Mouse (Mus musculus) c-Kit-positive CD71-positive TER-119-negative erythroid progenitor cells, embryonic 14.5 days (primary cell): ENCODE measurements around the gene Myo18a.

Experiments
- DNase-seq: peaks from one replicate; pipeline ENCODE4 v3.0.0-alpha.2; 2013; ENCODE audit warnings: low read depth

Myo18a gene

DNA sequence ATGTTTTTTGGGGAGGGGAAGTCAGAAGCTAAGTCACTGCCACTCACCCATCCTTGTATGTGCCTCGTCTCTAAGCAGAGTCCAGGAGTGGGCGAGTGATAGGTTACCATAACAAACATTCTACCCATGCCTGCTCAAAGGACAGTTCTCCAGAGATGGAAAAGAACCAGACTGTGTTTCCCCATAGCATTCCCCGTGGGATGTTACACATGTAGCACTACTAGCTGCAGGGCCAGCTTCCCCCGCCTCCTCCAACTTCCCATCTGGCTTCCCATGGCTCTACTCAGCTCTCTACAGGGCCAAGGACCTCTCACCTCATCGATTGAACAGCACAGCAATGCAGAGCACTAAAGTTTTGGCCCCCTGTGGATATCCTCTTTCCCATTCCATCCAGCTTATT, 32.2 kb downstream of the Myo18a start:
- DNase-seq = no peak

DNA sequence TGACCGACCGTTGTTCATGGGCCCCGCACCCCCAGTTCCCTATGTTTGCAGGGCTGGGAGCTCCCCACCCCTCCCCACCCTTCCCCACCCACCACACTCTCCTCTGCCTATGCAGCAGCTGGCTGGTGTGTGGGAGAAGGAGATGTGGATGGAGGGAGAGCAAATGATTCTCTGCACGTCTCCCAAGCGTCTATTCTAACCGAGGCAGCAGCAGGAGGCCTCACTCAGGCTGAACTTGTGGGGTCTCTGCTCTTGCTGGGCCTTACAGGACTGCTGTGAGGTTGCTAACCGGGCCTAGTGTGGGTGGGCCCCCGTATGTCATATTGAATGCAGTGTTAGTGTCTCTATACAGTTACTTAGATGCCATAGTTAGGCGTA, 37.4 kb downstream of the Myo18a start:
- no peak for DNase-seq

DNA sequence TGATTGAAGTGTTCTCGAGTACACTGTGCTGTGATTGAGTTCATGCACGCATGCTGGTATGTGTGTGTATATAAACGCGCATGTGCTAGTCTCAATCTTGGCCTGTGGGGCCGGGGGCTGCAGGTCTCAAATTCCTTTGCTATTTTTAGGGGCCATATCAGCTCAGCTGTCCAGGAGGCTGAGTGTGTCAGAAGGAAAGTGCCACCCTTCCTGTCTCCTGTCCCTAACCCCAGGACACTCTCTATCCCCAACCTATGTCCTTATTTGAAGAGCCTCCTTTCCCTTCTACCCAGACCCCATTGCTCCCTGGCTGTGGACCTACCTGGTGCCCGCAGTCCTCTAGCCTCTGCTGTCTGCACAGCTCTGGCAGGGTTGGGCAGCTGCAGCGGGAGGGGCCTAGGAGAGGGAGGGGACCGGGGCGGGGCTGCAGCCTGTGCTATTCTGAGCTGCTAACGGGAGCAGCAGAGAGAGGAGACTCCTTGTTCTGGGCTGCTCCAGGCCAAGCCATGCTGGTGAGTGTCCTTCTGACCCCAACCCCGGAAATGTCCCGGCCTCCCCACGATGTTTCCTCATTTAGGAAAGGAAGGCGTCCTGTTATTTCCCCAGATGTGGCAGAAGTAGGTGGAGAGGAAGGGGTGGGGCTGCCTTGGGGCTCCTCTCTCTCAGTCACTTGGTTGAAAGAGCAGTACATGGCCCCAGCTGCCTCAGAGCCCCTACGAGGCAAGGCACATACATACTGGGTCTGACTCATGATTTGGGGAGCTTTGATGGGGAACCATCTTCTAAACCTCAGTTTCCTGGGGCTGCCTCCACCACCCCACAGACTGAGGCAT, 38.0 kb downstream of the Myo18a start:
- no peak for DNase-seq

DNA sequence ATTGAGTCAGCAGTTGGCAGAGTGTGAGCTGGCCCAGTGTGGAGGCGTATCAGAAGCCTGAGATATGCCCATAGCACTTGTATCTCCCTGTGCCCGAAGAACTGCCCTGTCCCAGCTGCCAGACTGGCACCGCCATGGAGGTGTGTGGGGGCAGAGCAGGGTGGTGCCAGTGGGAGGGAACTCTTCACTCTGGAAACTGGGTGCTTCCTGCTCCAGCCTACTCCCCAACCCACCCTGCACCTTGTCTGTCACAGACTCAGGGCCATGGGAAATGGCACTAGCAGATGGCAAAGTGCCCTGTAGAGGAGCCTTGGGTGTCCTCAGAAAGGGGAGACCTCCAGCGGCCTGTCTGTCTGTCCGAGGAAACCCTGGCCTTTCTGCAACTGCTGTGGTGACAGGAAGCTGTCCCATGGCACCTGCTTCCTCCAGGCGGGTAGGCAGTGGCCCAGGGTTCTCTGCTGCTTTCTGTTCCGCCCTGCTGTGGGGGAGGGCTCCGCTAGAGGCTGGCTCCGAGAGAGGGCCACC, 39.4 kb downstream of the Myo18a start:
- no peak for DNase-seq

DNA sequence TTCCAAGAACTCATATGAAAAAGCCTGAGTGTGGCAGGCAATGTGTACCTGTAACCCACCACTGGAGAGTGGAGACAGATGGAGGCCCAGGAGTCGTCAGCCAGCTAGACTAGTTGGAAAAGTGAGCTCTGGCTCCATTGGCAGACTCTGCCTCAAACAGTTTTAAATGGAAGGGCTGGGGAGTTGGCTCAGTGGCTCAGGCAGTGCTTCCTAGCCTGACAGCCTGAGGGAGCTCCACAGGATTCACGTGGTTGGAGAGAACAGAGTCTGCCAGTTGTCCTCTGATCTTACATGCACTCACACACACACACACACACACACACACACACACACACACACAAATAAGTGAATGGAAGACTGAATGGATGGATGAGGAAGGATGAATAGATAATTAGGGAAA, 43.2 kb downstream of the Myo18a start:
- no peak for DNase-seq

DNA sequence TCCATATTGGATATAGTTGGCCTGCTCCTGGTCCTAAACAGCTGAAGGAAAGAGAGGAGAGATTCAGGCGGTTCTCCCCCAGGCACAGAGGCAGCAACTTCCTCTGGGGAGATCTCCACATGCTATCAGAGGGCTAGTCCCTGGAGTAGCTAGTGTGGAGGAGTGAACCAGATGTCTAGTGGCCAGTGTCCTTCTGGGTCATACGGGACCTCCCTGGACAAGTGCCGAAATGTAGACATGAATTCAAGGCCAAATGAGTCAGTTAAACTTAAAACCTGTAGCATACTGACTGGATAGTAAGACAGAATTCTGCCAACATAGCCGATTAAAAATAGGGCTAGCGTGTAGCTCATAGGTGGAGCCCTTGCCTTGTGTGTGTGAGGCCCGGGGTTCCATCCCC, 43.8 kb downstream of the Myo18a start:
- no peak for DNase-seq

DNA sequence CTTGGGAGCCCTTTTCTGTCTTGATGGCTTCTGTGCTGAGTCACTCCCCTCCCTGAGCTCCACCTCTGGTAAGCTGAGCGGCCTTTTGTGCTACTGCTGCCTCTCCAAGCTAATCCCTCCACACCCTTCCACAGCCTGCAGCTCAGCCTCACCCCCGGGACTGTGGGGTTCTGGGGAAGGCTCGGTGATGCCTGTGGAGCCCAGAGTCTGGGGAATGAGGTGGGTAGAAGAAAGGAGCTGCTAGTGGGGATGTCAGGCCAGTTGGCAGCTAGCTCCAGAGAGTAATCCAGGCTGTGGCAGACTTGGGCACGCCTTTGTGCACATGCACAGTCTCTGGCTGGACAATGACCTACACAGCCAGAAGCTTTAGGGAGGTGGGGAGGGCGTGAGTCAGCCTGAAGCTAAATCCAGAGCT, 45.0 kb downstream of the Myo18a start:
- no peak for DNase-seq

DNA sequence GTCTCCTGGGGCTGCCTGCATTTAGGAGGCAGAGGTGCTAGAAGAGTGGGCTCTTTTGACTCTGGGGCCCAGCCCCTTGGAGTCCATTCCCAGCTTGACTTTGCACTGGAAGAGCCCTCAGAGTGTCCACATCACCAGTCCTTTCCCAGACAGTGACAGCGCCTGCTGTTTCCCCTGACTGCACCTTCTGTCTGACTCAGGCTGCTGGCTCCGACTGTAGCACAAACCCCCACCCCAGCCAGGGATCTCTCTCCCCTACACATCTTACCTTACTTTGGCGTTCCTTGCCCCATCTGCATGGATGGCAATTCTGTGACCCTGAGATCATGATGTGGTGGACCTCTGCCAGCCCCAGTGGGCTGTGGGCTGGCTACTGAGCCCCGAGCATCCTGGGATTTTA, 46.2 kb downstream of the Myo18a start:
- DNase-seq = no peak

DNA sequence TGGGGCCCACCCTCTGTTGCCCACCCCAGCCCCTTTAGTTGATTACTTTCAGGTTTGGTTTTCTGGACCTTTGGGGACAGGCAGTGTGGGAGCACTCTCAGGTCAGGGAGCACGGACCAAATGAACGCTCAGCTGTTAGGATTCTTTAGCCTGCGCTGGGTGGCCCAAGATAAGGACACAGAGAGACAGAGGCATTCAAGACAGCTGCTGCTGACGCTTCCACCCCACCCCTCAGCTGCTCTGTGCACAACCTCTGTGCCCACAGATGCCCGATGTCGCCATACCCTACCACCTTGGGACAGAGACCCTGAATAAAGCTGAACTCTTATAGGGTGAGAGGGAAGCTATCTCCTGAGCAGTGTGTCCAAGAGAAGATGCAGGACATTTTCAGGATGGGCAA, 47.0 kb downstream of the Myo18a start:
- DNase-seq = no peak

DNA sequence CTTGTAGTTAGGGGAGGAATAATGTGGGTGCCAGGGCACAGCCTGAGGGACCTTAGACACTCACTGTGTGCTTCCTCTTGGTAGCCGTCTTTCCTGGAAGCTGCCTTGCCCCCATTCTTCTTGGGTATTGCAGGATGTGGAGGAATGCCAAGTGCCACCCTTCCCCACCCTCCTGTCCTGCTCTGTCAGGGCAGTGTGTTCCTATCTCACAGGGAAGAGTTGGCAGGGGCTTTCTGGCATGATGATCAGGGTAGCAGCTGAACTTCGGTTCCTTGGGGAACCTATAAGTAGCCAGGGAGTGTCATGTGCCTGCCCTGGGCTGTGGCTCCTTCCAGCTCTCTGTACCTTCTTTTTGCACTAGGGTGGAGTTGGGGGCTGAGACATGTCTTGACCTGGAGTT, 50.9 kb downstream of the Myo18a start:
- DNase-seq = no peak

DNA sequence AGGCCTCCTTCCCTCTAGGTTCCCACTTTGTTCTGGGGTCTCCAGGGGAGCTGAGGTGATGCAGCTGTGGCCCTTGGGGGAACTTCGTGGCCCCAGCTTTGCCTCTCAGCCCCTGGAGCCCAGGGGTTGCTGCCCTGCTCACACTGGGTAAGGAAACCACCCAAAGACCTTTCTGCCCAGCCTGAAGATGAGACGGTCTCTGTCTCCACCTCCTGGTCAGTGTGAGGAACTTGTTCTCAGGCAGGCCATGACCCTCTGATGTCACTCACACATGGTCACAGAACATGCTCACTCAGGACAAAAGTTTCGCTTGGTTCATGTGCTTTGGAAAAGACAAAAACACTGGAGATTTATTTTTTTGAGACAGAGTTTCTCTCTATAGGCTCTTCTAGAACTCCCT, 53.0 kb downstream of the Myo18a start:
- DNase-seq = peak; percentile 60

DNA sequence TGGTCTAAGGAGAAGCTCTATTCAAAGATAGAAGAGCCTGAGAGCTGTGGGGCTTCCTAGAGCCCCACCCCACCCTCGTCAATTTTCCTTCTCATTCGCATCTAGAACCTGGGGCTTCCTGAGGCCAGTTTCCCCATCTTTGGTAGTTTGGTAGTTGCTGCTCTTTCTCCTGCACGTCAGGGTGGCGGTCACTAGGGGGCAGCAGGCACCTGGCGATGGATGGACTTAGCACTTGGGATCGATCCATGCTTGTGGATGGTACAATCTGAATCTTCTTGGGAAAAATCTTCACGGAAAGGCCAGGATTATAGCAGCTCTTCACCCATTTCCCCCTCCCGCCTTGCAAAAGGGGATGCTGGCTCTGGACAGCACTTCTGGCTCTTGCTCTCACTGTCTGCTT, 58.6 kb downstream of the Myo18a start:
- peak; percentile 37 for DNase-seq

DNA sequence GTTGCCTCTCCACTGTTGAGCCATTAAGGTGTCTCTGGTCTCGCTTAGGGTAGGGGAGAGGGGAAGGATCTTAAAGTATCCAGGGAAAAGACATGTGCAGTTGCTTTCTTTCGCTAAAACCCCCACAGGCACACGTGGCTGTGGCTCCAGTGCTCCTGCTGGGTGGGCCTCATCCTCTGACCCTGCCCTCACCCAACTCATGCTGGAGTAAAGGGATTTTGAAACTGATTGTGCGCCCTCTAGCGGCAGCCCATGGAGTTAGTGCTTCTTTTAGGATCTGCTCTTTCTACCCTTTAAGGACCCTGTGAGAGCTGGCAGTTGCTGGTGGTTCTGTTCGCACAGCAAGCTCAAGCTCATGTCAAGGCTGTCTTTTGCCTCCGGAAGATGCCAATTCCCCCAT, 59.7 kb downstream of the Myo18a start:
- peak; percentile 47 for DNase-seq

DNA sequence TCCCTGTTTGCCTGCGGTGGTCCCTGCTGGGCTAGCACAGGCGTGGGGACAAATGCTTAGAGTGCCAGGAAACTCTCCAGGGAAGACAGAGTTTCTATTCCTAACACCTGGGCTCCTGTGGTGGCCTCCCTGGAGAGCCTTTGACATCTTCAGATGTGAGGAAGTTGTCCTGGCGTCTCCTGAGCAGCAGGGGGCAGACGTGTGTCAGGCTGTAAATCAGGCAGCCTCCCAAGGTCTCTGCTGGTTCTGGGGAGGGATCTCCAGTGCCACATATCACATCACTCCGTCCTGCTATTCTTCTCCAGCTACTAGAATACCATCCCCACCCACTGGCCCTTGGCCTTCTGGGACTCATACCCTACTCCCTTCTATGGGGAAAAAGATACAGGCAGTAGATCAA, 62.8 kb downstream of the Myo18a start:
- DNase-seq = peak; percentile 36

DNA sequence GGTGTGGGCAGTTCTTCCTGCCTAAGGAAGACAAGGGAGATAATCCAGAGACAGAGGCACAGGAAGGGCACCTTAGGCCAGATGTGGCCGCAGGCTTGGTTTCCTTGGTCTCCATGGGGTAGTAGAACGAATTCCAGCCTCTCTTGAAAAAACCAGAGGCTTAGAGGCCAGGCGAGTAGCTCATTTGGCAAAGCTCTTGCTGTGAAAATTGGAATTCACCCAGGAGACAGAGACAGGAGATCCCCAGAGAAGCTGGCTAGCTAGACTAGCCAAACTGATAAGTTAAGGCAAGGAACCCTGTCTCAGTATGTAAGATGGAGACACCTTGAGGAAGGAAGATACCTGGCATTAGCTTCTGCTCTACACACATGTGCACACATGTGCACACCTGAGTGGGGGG, 63.3 kb downstream of the Myo18a start:
- DNase-seq = no peak

DNA sequence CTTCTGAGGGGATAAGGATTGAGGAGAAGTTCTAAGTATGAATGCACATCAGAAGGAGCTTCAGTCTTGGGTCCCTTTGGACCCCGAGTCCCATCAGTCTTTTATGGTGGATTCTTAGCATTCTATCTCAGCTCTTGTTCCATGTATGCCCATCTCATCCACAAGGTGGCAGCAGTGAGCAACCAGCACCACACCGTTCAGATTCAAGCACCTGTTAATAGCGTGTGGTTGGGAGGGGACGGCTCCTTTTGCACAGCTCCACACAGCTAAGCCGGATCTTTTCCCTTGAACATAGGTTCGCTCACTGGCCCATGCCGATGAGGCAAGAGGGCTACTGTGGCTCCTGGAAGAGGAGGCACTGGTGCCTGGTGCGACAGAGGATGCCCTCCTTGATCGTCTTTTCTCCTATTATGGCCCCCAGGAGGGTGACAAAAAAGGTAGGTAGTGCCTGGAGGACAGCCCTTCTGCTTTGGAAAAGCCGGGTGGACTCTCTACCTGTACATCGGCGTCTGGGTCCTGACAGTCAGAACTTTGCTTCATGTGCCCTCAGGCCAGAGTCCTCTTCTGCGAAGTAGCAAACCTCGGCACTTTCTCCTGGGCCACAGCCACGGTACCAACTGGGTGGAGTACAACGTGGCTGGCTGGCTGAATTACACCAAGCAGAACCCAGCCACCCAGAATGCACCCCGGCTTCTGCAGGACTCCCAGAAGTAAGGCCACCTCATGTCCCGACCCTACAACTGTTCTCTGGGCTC, 64.4 kb downstream of the Myo18a start:
- DNase-seq = peak; percentile 61

DNA sequence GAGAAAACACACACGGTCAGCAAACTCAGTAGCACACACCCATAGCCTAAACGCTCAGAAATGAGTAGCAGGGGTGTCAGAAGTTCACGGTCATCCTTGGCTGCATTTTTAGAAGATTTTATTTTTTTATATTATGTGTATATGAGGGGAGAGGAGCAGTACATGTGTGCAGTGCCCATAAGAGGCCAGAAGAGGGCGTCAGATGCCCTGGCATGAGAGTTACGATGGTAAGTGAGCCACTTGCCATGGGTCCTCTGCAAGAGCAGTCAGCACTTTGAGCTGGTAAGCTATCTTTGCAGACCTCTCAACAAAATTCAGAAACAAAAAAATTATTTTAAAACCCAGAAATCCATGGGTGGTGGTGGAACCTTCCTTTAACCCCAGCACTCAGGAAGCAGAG, 65.1 kb downstream of the Myo18a start:
- no peak for DNase-seq

DNA sequence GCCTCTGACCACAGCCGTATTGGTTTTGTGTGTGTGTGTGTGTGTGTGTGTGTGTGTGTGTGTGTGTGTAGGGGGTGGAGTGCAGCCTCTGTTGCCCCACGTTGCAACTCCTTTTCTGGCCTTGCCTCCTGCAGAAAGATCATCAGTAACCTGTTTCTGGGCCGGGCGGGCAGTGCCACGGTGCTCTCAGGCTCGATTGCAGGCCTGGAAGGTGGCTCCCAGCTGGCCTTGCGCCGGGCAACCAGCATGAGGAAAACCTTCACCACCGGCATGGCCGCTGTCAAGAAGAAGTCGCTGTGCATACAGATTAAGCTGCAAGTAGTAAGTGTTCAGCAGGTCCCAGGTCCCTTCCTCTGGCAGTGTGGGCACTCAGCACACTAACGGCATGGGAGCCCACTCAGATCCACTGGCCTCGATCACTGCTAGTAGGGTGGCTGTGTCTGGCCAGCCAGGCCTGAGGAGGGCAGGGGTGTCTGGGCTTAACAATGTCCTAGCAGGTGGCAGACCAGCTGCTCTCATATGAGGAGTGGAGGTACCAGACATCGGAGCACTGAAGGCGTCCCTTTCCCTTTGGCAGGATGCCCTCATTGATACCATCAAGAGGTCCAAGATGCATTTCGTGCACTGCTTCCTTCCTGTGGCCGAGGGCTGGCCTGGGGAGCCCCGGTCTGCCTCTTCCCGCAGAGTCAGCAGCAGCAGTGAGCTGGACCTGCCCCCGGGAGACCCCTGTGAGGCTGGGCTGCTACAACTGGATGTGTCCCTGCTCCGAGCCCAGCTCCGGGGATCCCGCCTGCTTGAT, 66.2 kb downstream of the Myo18a start:
- no peak for DNase-seq

DNA sequence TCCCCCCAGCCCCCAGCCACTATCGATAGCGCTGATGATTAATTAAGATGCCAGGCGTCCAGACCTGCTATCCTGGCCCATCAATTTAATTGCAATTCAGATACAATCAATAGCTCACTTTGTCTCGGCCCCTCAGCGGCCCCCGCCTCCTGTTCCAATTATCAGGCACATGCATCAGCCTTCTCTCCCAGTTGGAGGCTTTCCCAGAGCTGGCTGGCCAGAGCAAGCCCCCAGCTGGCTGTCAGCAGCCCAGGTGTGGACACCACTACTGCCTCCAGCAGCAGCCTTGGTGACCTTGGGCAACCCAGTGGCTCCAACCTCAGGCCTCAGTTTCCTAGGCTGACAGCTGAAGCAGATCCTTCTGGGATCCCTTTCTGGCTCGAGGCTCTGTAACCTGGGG, 67.8 kb downstream of the Myo18a start:
- DNase-seq = no peak

DNA sequence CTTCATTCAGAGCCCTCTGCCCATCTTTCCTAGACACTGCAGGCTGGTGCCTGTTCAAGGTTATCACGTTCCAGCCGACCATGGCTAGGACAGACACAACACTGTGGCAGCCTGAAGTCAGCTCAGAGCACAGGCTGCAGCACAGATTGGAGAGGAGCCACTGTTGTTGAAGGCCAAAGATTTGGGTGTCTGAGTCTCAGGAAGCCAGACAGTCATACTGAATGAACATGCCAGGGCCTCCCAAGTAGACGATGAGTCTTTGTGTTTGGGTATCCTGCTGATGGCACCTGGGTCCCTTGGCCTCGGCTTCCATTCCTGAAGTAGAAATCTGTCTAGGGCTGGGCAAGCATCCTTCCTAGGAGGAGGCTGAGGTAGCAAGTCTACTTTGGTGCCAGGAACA, 69.5 kb downstream of the Myo18a start:
- DNase-seq = no peak

DNA sequence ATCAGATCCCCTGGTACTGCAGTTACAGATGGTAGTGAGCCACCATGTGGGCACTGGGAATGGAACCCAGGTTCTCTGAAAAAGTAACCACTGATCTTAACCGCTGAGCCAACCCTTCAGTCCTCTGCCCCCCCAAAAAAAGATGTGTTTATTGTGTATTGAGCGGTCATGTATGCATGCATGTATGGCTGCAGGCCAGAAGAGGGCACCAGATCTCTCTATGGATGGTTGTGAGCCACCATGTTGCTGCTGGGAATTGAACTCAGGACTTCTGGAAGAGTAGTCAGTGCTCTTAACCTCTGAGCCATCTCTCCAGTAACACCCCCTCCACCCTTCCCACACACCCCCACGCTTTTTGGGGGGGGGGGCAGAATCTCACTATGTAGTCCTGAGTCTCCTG, 72.1 kb downstream of the Myo18a start:
- no peak for DNase-seq

DNA sequence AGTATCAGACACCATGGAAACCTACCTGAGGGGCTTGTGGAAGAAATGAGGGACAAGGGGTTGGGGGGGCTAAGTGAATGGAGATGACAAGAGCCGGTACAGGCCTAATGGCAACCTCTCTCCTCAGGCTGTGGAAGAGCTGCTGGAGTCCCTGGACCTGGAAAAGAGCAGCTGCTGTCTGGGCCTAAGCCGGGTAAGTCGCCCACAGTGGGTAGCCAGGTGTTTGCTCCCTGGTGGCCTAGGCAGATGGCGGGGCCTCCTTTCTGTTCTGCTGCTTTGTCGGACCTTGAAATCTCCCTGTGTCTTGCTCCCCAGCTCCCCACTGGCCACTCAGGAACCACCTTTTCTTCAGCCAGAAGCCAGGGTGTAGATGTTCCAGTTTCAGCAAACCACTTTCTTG, 73.2 kb downstream of the Myo18a start:
- no peak for DNase-seq

DNA sequence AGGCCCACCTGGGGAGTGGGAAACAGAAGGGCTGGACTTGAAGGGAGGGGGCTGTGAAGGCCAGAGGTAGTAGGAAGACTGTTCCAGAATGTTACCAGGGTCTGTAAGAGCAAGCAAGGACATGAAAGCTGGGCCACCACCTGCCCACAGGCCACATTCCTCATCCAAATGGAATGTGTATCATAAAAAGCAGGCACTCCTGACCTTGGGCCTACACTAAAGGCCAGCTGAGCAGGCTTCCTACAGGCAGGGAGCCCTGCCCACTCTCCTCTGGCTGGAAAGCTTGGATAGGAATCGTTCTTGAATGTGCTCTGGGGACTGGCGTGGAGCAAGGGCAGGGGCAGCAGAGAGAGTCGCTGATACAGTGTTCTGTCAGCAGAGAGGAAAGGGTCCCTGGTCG, 73.7 kb downstream of the Myo18a start:
- no peak for DNase-seq
